Comparison of ENCODE assay signal across 8 mouse cellular contexts in genomic region chr3:89868357-89868756, GRCm38 (mm10). TPM values are rescaled to one million over a fixed set of nuclear protein-coding genes. Genes with fewer than 3 reads are reported as not detected.
DNase-seq lines count a peak whose midpoint lies in the region; ATAC-seq and TF ChIP-seq lines count a peak whose summit lies in the region.

No protein-coding gene starts in this region.

- H3K9me3 ChIP-seq in forebrain, embryonic 14.5 days (replicated peaks; ENCODE audit: control insufficient read depth, low read length), result no peaks in the 10 kb centered on the region
- peaks cover 4% of the 10 kb centered on the region; the same call in 1 of the 2 replicates for H3K9me3 ChIP-seq in limb, embryonic 13.5 days

- WGBS in forebrain, embryonic 14.5 days, result 18% methylated on average over 7 of the region's 7 CpGs
- 7% methylated on average over 7 of the region's 7 CpGs for WGBS in limb, embryonic 13.5 days

- H3K4me2 ChIP-seq in forebrain, embryonic 14.5 days (ENCODE audit: low read length), result no peak overlapping the region
- H3K4me2 ChIP-seq in limb, embryonic 13.5 days (replicated peaks), result peak overlapping the region; percentile 38

- no peaks in the 10 kb centered on the region for H3K27me3 ChIP-seq in forebrain, embryonic 14.5 days (replicated peaks; ENCODE audit: control insufficient read depth, insufficient read depth, low read length)
- H3K27me3 ChIP-seq in limb, embryonic 13.5 days, result no peaks in the 10 kb centered on the region

- H3K27ac ChIP-seq in forebrain, embryonic 14.5 days (ENCODE audit: low read depth, low read length), result peak overlapping the region; percentile 70
- peak overlapping the region; percentile 55; the same call in 1 of the 2 replicates for H3K27ac ChIP-seq in limb, embryonic 13.5 days
- H3K27ac ChIP-seq in left cerebral cortex, adult 2 months, result no peak overlapping the region

- peaks cover 13% of the 10 kb centered on the region for H3K4me1 ChIP-seq in forebrain, embryonic 14.5 days (ENCODE audit: control insufficient read depth, insufficient read depth, low read length)
- peaks cover 40% of the 10 kb centered on the region for H3K4me1 ChIP-seq in limb, embryonic 13.5 days

- no peaks in the 10 kb centered on the region for H3K36me3 ChIP-seq in forebrain, embryonic 14.5 days (ENCODE audit: control insufficient read depth, insufficient read depth, low read length)
- H3K36me3 ChIP-seq in limb, embryonic 13.5 days, result no peaks in the 10 kb centered on the region

- peak; percentile 24 for DNase-seq in kidney, adult 11 months
- no peak for DNase-seq in kidney, adult 9 months
- peak; percentile 86 for DNase-seq in R1 (ENCODE audit: low read depth, low spot score)
- peak; percentile 74 for DNase-seq in forebrain, embryonic 14.5 days (ENCODE audit: low spot score)
- no peak for DNase-seq in T-cell, adult 2 months (ENCODE audit: low spot score)
- DNase-seq in left cerebral cortex, adult 2 months (ENCODE audit: extremely low spot score in 1 of 2, low spot score in 2 of 2), result no peak
- DNase-seq in cerebellum, adult 11-12 months, result no peak

- intact Hi-C loops in left cerebral cortex, adult 2 months (cut with DNase I), result no loop called here

- no peak for TF ChIP-seq CTCF in left cerebral cortex, adult 2 months (IDR thresholded peaks at IDR 0.05)

- ATAC-seq in forebrain, embryonic 14.5 days, result peak; percentile 70
- ATAC-seq in limb, embryonic 13.5 days (ENCODE audit: low FRiP score, low read depth), result no peak; the same call in 1 of the 2 replicates

- no peak overlapping the region for H3K9ac ChIP-seq in forebrain, embryonic 14.5 days (ENCODE audit: low read length)
- no peak overlapping the region for H3K9ac ChIP-seq in limb, embryonic 13.5 days

- H3K4me3 ChIP-seq in forebrain, embryonic 14.5 days (ENCODE audit: low read depth, low read length), result no peak overlapping the region
- no peak overlapping the region for H3K4me3 ChIP-seq in limb, embryonic 13.5 days
- no peak overlapping the region for H3K4me3 ChIP-seq in left cerebral cortex, adult 2 months

RNA-seq across cellular contexts. Expression of gene She, which starts 37.2 kb away (rescaled TPM):
- polyA plus RNA-seq in forebrain, embryonic 14.5 days (2014; fragmentation: Nextera tagmentation; extraction: Ambion mirVana), result 0.93 and 0.95 TPM in 2 replicates
- polyA plus RNA-seq in limb, embryonic 13.5 days (2015; fragmentation: Nextera tagmentation; extraction: Ambion mirVana), result 3.1 and 3.6 TPM in 2 replicates
- 1 to 10 TPM; 3.1 to 3.7 TPM for total RNA-seq in left cerebral cortex, adult 2 months (2021)

RNA-seq across cellular contexts. Expression of gene Il6ra, which starts 44.6 kb away (rescaled TPM):
- 0.37 and 0.47 TPM in 2 replicates for polyA plus RNA-seq in forebrain, embryonic 14.5 days (2014; fragmentation: Nextera tagmentation; extraction: Ambion mirVana)
- 0.96 and 1.2 TPM in 2 replicates for polyA plus RNA-seq in limb, embryonic 13.5 days (2015; fragmentation: Nextera tagmentation; extraction: Ambion mirVana)
- 1 to 10 TPM; 3.7 to 4.4 TPM for total RNA-seq in left cerebral cortex, adult 2 months (2021)

Comparison
In these comparisons a context has a peak if more than half of its experiments do, and no peak if none do; other contexts are left out.
1. DNase-seq: peak in kidney, adult 11 months (single experiment), R1 (single experiment) and forebrain, embryonic 14.5 days (single experiment); none in kidney, adult 9 months (single experiment), T-cell, adult 2 months (single experiment), left cerebral cortex, adult 2 months (0 of 2) and cerebellum, adult 11-12 months (single experiment).